ENCODE assay signal across 14 mouse cellular contexts in genomic region chr3:126643071-126644010, GRCm38 (mm10). TPM values are rescaled to one million over a fixed set of nuclear protein-coding genes. Genes with fewer than 3 reads are reported as not detected.
DNase-seq lines count a peak whose midpoint lies in the region; ATAC-seq and TF ChIP-seq lines count a peak whose summit lies in the region.
"Had no signal": no experiment of that assay in that cellular context is flagged by ENCODE, and none has a peak within 500 bp of the region (broad histone marks: within the 10 kb centered on the region; RNA-seq: fewer than 3 reads in every experiment).

No protein-coding gene starts in this region.

- no peak overlapping the region for H3K27ac ChIP-seq in forebrain, embryonic 15.5 days (replicated peaks)
- H3K27ac ChIP-seq in forebrain, embryonic 10.5 days = no peak overlapping the region
- H3K27ac ChIP-seq in lung, embryonic 14.5 days (ENCODE audit: low read depth) = peak overlapping the region; percentile 54; the same call in 1 of the 2 replicates
- peak overlapping the region; percentile 13; the same call in 1 of the 2 replicates for H3K27ac ChIP-seq in neural tube, embryonic 15.5 days (replicated peaks)
- H3K27ac ChIP-seq: heart, embryonic 10.5 days had no signal

- H3K4me3 ChIP-seq in forebrain, embryonic 15.5 days = no peak overlapping the region
- no peak overlapping the region for H3K4me3 ChIP-seq in forebrain, embryonic 10.5 days
- no peak overlapping the region for H3K4me3 ChIP-seq in lung, embryonic 14.5 days (ENCODE audit: low read depth, low read length)
- no peak overlapping the region for H3K4me3 ChIP-seq in neural tube, embryonic 15.5 days (replicated peaks)
- H3K4me3 ChIP-seq: heart, embryonic 10.5 days had no signal

- ATAC-seq in forebrain, embryonic 15.5 days (replicated peaks) = 0 out of 2 replicates have a peak, but pooled peaks have one; percentile 15
- no peak for ATAC-seq in lung, embryonic 14.5 days (ENCODE audit: insufficient read depth)
- ATAC-seq in neural tube, embryonic 15.5 days (ENCODE audit: low FRiP score) = no peak

- TF ChIP-seq CTCF in lung, embryonic 14.5 days (IDR thresholded peaks at IDR 0.05; ENCODE audit: low read depth) = no peak

- WGBS in forebrain, embryonic 15.5 days = 12% methylated on average over 10 of the region's 10 CpGs
- WGBS in forebrain, embryonic 10.5 days = 4% methylated on average over 10 of the region's 10 CpGs
- WGBS in lung, embryonic 14.5 days = 13% methylated on average over 10 of the region's 10 CpGs
- WGBS in neural tube, embryonic 15.5 days = 20% methylated on average over 10 of the region's 10 CpGs

- no peak overlapping the region for H3K9ac ChIP-seq in forebrain, embryonic 15.5 days (replicated peaks)
- H3K9ac ChIP-seq in lung, embryonic 14.5 days = no peak overlapping the region
- H3K9ac ChIP-seq in neural tube, embryonic 15.5 days (replicated peaks) = no peak overlapping the region

- no peaks in the 10 kb centered on the region for H3K27me3 ChIP-seq in forebrain, embryonic 15.5 days
- peaks cover 14% of the 10 kb centered on the region for H3K27me3 ChIP-seq in forebrain, embryonic 10.5 days (ENCODE audit: poor library complexity, severe bottlenecking)
- no peaks in the 10 kb centered on the region for H3K27me3 ChIP-seq in lung, embryonic 14.5 days (ENCODE audit: insufficient read depth, low read length)
- H3K27me3 ChIP-seq in neural tube, embryonic 15.5 days (replicated peaks) = no peaks in the 10 kb centered on the region
- H3K27me3 ChIP-seq: CH12.LX had no signal

- peaks cover 18% of the 10 kb centered on the region for H3K4me1 ChIP-seq in forebrain, embryonic 15.5 days
- peaks cover 23% of the 10 kb centered on the region for H3K4me1 ChIP-seq in forebrain, embryonic 10.5 days
- H3K4me1 ChIP-seq in lung, embryonic 14.5 days (ENCODE audit: insufficient read depth) = peaks cover 11% of the 10 kb centered on the region
- peaks cover 19% of the 10 kb centered on the region for H3K4me1 ChIP-seq in neural tube, embryonic 15.5 days

- H3K9me3 ChIP-seq in forebrain, embryonic 15.5 days = no peaks in the 10 kb centered on the region
- no peaks in the 10 kb centered on the region for H3K9me3 ChIP-seq in forebrain, embryonic 10.5 days
- no peaks in the 10 kb centered on the region for H3K9me3 ChIP-seq in lung, embryonic 14.5 days (ENCODE audit: low read depth, low read length)
- H3K9me3 ChIP-seq in neural tube, embryonic 15.5 days (replicated peaks) = no peaks in the 10 kb centered on the region
- H3K9me3 ChIP-seq: heart, embryonic 10.5 days had no signal

- H3K36me3 ChIP-seq in forebrain, embryonic 15.5 days = no peaks in the 10 kb centered on the region
- H3K36me3 ChIP-seq in forebrain, embryonic 10.5 days (replicated peaks) = no peaks in the 10 kb centered on the region
- no peaks in the 10 kb centered on the region for H3K36me3 ChIP-seq in lung, embryonic 14.5 days (ENCODE audit: insufficient read depth)
- H3K36me3 ChIP-seq in neural tube, embryonic 15.5 days = no peaks in the 10 kb centered on the region
- H3K36me3 ChIP-seq: heart, embryonic 10.5 days had no signal

- H3K4me2 ChIP-seq in forebrain, embryonic 15.5 days (replicated peaks) = no peak overlapping the region
- H3K4me2 ChIP-seq in lung, embryonic 14.5 days = peak overlapping the region; percentile 27; the same call in 1 of the 2 replicates
- H3K4me2 ChIP-seq in neural tube, embryonic 15.5 days = 0 out of 2 replicates have a peak overlapping the region, but pooled peaks have one; percentile 1

- DNase-seq in forebrain, embryonic 10.5 days (ENCODE audit: extremely low spot score, low spot score) = no peak
- DNase-seq in lung, embryonic 14.5 days = no peak
- no peak for DNase-seq in lung, postnatal 4 days
- peak; percentile 41 for DNase-seq in embryo, embryonic 9.5 days (ENCODE audit: extremely low spot score)
- DNase-seq in urinary bladder, postnatal 36 days (ENCODE audit: low spot score in 2 of 2) = no peak
- no peak for DNase-seq in adrenal gland, postnatal 4 days (ENCODE audit: low spot score in 2 of 2)
- DNase-seq: left cerebral cortex, postnatal 4 days; lung, adult 2 months; right cerebral cortex, postnatal 14 days; thymus, adult 2 months had no signal

RNA-seq across cellular contexts. Expression of gene Camk2d, which starts 47.2 kb away (rescaled TPM):
- polyA plus RNA-seq in forebrain, embryonic 15.5 days (2015; fragmentation: Nextera tagmentation; extraction: Ambion mirVana) = 29.9 and 30.7 TPM in 2 replicates
- polyA plus RNA-seq in forebrain, embryonic 10.5 days (2016; fragmentation: Nextera tagmentation; extraction: Ambion mirVana) = 10.3 and 10.7 TPM in 2 replicates
- 43.2 and 44.8 TPM in 2 replicates for polyA plus RNA-seq in lung, embryonic 14.5 days (2014; fragmentation: Nextera tagmentation; extraction: Ambion mirVana)
- 119 and 134 TPM in 2 replicates for polyA plus RNA-seq in neural tube, embryonic 15.5 days (2015; fragmentation: Nextera tagmentation; extraction: Ambion mirVana)
- total RNA-seq in adrenal gland, postnatal 4 days (2021) = 100 to 1,000 TPM in 1 of 2 experiments, 10 to 100 TPM in 1; 99.4 to 100 TPM

Comparison
In these comparisons a context has a peak if more than half of its experiments do, and no peak if none do; other contexts are left out.
1. H3K27ac ChIP-seq: peak in lung, embryonic 14.5 days (single experiment) and neural tube, embryonic 15.5 days (single experiment); none in forebrain, embryonic 15.5 days (single experiment) and forebrain, embryonic 10.5 days (single experiment).